In genomic region chr6:57780359-57780758, GRCm38 (mm10) we compare ENCODE assay signal across 19 mouse cellular contexts. TPM values are rescaled to one million over a fixed set of nuclear protein-coding genes. Genes with fewer than 3 reads are reported as not detected.
DNase-seq lines count a peak whose midpoint lies in the region; ATAC-seq lines count a peak whose summit lies in the region.
"Had no signal": no experiment of that assay in that cellular context is flagged by ENCODE, and none has a peak within 500 bp of the region (broad histone marks: within the 10 kb centered on the region; RNA-seq: fewer than 3 reads in every experiment).

No protein-coding gene starts in this region.

- peak; percentile 98 for ATAC-seq in intestine, embryonic 16.5 days
- 0 out of 2 replicates have a peak, but pooled peaks have one; percentile 17 for ATAC-seq in megakaryocyte progenitor cell, adult 5-6 weeks (replicated peaks; ENCODE audit: poor library complexity)
- no peak for ATAC-seq in midbrain, embryonic 16.5 days
- ATAC-seq: forebrain, embryonic 13.5 days; forebrain, embryonic 15.5 days; forebrain, postnatal 0 days had no signal

- H3K9me3 ChIP-seq in intestine, embryonic 16.5 days (ENCODE audit: control insufficient read depth, low read length), result no peaks in the 10 kb centered on the region
- H3K9me3 ChIP-seq in midbrain, embryonic 16.5 days (replicated peaks; ENCODE audit: control insufficient read depth, low read length, poor library complexity, severe bottlenecking), result no peaks in the 10 kb centered on the region
- H3K9me3 ChIP-seq: embryonic facial prominence, embryonic 10.5 days; embryonic facial prominence, embryonic 12.5 days; forebrain, embryonic 13.5 days; forebrain, embryonic 15.5 days had no signal

- no peak overlapping the region for H3K9ac ChIP-seq in intestine, embryonic 16.5 days (ENCODE audit: low read depth, low read length)
- no peak overlapping the region for H3K9ac ChIP-seq in midbrain, embryonic 16.5 days (ENCODE audit: low read depth, low read length)
- H3K9ac ChIP-seq: embryonic facial prominence, embryonic 12.5 days; forebrain, embryonic 13.5 days; forebrain, embryonic 15.5 days; forebrain, postnatal 0 days had no signal

- H3K4me1 ChIP-seq in intestine, embryonic 16.5 days (ENCODE audit: control insufficient read depth, insufficient read depth, low read length), result no peaks in the 10 kb centered on the region
- no peaks in the 10 kb centered on the region for H3K4me1 ChIP-seq in midbrain, embryonic 16.5 days (ENCODE audit: control insufficient read depth, insufficient read depth, low read length)
- H3K4me1 ChIP-seq: embryonic facial prominence, embryonic 10.5 days; embryonic facial prominence, embryonic 12.5 days; forebrain, embryonic 13.5 days; forebrain, embryonic 15.5 days had no signal

- H3K27ac ChIP-seq in intestine, embryonic 16.5 days (ENCODE audit: low read length), result no peak overlapping the region
- H3K27ac ChIP-seq in midbrain, embryonic 16.5 days (ENCODE audit: low read length), result no peak overlapping the region
- H3K27ac ChIP-seq: embryonic facial prominence, embryonic 10.5 days; embryonic facial prominence, embryonic 12.5 days; forebrain, embryonic 13.5 days; forebrain, embryonic 15.5 days had no signal

- DNase-seq in heart, postnatal 10 days, result no peak
- no peak for DNase-seq in urinary bladder, adult 2 months (ENCODE audit: low spot score)
- DNase-seq: adrenal gland, adult 2 months; adrenal gland, postnatal 10 days; adrenal gland, postnatal 25 days; cerebellum, adult 11 months; cerebellum, adult 18-20 months; cerebellum, adult 8-10 months; cerebellum, adult 9-11 months; cerebellum, postnatal 14 days; cerebellum, postnatal 36 days; forebrain, postnatal 0 days had no signal

- no peaks in the 10 kb centered on the region for H3K36me3 ChIP-seq in intestine, embryonic 16.5 days (ENCODE audit: control insufficient read depth, insufficient read depth, low read length)
- H3K36me3 ChIP-seq in midbrain, embryonic 16.5 days (ENCODE audit: control insufficient read depth, insufficient read depth, low read length), result no peaks in the 10 kb centered on the region
- H3K36me3 ChIP-seq: embryonic facial prominence, embryonic 12.5 days had no signal

- 0 out of 2 replicates have a peak overlapping the region, but pooled peaks have one; percentile 18 for H3K4me2 ChIP-seq in intestine, embryonic 16.5 days (ENCODE audit: low read depth, low read length)
- H3K4me2 ChIP-seq in midbrain, embryonic 16.5 days (ENCODE audit: low read length), result no peak overlapping the region
- H3K4me2 ChIP-seq: embryonic facial prominence, embryonic 12.5 days; forebrain, embryonic 13.5 days; forebrain, embryonic 15.5 days had no signal

- H3K4me3 ChIP-seq in intestine, embryonic 16.5 days (ENCODE audit: low read length), result no peak overlapping the region
- H3K4me3 ChIP-seq in midbrain, embryonic 16.5 days (ENCODE audit: low read depth, low read length), result no peak overlapping the region
- H3K4me3 ChIP-seq: embryonic facial prominence, embryonic 10.5 days; embryonic facial prominence, embryonic 12.5 days; forebrain, embryonic 13.5 days; forebrain, embryonic 15.5 days had no signal

- no peaks in the 10 kb centered on the region for H3K27me3 ChIP-seq in intestine, embryonic 16.5 days (replicated peaks; ENCODE audit: control insufficient read depth, insufficient read depth, low read length)
- no peaks in the 10 kb centered on the region for H3K27me3 ChIP-seq in midbrain, embryonic 16.5 days (ENCODE audit: control insufficient read depth, insufficient read depth, low read depth, low read length)
- H3K27me3 ChIP-seq: embryonic facial prominence, embryonic 12.5 days; forebrain, embryonic 13.5 days; forebrain, embryonic 15.5 days had no signal

- 71% methylated on average over 3 of the region's 3 CpGs for WGBS in intestine, embryonic 16.5 days
- WGBS in midbrain, embryonic 16.5 days, result 92% methylated on average over 3 of the region's 3 CpGs

- intact Hi-C loops in heart, postnatal 10 days (cut with DNase I), result no loop called here

RNA-seq across cellular contexts. Expression of gene Vopp1, which starts 44.6 kb away (rescaled TPM):
- 23.5 and 24.9 TPM in 2 replicates for polyA plus RNA-seq in intestine, embryonic 16.5 days (2015; fragmentation: Nextera tagmentation; extraction: Ambion mirVana)
- total RNA-seq in megakaryocyte progenitor cell, adult 5-6 weeks (2015), result 10.0 and 12.0 TPM in 2 replicates
- total RNA-seq in megakaryocyte progenitor cell, adult 5-6 weeks (2017), result 10.1 and 14.5 TPM in 2 replicates
- total RNA-seq in heart, postnatal 10 days (2021), result 10 to 100 TPM; 21.1 to 25.3 TPM
- polyA plus RNA-seq in midbrain, embryonic 16.5 days (2015; fragmentation: Nextera tagmentation; extraction: Ambion mirVana), result 254 and 266 TPM in 2 replicates
- 25.2 and 28.7 TPM in 2 replicates for polyA plus RNA-seq in urinary bladder, adult 2 months (2012; rRNA removed)
